Mouse (Mus musculus): Measurements from ENCODE around the gene Gm45194.

GRCm38 (mm10) chrX:111999661-112000060 lies 108.5 kb downstream of the Gm45194 start:
- TF ChIP-seq GATA1 (IDR thresholded peaks at IDR 0.05; ENCODE audit: borderline replicate concordance, low read length) (no peak), FLI1 (IDR thresholded peaks at IDR 0.05; ENCODE audit: low read length) (no peak)
